Mouse (Mus musculus): ENCODE results near the gene Crmp1.

- TF ChIP-seq CTCF (IDR thresholded peaks at IDR 0.05; ENCODE audit: low read depth, low read length) = no peak
- TF ChIP-seq TAL1 (conservative IDR thresholded peaks at IDR 0.05; ENCODE audit: low read depth, low read length) = no peak
- TF ChIP-seq GATA1 (IDR thresholded peaks at IDR 0.05; ENCODE audit: borderline replicate concordance, low read length) = no peak
Observed at GRCm38 (mm10) chr5:37242360-37243168, 824 bp downstream of the Crmp1 start.
